Mouse (Mus musculus) fat pad, adult 2 months (tissue): Measurements from ENCODE around the gene Tnrc18.
A peak's percentile ranks its signal among the peaks of the same experiment; 100 is the strongest.

Experiments used
- DNase-seq: peaks from one replicate; pipeline ENCODE4 v3.0.0-alpha.2; 2011; ENCODE audit warnings: low read depth, low spot score; ENCODE audit errors: extremely low read depth

The Tnrc18 gene

GRCm38 (mm10) chr5:142823096-142824062, 5.9 kb upstream of the Tnrc18 start:
- no peak for DNase-seq

DNA sequence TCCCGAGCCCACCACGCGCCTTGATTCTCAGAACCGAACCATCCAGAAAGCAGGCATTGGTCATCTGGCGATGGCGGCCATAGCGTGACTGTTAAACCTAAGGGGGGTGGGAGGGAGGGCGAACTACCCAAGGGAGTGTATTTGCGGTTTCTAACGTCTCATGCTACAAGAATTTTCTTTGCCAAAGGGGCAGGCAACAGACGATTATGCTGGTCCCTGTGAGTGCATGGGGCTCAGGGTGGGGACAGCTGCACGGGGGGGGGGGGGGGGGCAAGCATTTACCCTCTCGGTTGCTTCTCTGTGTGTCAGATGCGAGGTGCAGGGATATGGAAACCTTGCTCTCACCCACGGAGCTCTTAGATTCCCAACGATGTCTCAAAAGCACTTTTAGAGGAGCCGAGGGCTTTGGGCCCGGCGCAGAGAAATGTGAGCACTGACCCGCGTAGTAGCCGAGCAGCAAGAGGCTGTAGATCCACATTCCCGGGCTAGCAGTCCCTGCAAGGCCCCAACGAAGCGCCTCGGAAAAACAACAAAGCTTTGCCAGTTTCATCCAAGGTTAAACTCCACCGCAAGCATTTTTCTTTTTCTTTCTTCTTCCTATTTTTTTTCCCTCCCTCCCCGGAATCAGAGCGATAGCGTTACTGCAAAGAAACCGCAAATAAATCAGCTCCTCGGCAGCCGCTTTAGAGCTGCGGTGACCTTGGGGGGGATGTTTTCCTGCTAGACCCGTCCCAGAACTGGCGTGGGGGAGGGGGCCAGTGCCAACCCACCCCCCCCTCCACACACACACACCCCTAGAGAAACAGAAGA, 5.0 kb upstream of the Tnrc18 start:
- DNase-seq, result no peak

DNA sequence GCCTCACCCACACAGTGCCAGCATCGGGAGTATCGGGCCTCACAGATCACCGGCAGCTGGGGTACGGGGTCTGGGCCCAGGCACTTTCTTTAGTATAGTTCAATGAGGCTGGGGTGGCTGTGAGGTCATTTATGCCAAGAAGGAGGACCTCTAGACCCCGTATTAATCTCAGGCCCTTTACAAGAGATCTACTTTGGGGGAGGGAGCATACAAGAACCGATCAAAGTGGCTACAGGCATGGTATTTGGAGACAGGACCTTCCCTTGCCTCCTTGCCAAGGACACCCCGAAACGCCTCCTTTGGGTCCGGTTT, 4.5 kb upstream of the Tnrc18 start:
- DNase-seq, result no peak

DNA sequence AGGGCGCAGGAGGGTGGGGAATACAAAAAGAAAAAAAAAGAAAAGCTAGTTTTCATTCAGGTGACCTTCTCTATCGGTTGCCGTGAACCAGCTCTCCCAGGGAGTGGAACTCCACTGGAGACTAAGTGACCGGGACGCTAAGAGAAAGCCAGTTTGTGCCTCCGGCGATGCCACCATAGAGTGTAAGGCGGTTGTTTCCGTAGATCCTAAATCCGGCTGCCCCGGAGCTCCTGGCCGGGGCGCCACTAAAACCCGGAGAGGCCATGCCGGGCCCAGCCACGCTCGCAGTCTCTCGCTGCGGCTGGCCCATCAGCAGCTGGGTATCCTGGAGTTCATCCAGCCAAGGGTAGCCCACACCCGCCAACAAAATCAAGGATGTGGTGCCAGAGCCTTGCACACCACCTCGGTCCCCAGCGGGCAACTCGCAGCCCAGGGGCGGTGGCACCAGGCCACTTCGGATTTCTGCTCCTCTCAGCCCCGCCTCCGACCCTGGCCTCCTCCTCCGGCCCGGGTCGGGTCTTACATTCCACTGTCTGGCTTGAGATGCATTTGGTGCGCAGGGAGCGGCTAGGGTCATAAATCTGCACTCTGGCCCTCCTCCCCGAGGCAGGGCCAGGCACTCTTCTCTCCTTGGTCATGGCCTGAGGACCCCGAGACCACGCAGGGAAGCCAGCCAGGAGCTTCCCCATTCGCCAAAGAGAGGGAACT, 4.0 kb upstream of the Tnrc18 start:
- DNase-seq, result peak; percentile 50

DNA sequence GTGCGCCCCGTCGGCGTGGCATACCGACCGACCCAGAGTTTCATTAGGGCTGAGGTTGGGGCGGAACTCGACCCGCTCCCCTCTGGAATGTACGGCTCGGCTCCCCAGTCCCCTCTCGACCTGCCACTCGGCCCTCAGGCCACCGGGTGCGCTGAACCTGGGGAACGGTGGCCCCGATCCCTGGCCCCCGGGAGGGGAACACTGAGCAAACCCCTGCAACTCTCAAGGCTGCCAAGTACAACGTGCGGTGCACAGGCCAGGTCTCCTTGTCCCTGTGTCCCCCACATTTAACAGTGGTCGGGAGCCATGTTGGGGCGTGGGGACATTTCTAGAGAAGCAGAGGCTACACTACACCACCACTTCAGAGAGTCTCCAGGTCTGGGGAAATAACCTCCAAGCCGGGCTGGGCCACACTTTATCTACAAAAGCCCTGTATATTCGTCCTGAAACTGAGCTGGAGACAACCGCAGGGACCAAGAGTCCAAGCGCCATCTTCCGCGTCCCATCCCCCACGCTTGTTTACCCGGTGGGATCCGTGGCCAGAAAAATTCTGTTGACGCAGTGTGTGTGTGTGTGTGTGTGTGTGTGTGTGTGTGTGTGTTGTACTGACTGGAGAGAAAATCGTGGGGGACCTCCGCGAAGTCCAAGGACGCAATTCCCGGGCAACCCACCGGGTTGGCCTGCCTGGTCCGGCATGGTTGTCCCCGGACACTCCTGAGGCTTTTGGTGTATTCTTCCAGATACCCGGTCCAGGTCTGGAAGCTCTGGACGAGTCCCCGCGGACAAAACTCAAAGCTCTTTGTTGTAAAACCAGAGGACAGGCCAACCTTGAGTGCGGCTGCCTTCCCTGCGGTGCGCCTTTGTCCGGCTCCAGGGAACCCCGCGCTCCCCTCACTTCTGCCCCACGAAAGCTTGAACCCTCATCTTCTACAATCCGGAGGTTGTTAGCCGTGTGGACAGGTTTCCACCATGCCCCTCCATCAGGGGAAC, 3.1 kb upstream of the Tnrc18 start:
- no peak for DNase-seq

- DNase-seq, result no peak
These were observed 2.2 kb upstream of the Tnrc18 start for GRCm38 (mm10) chr5:142819385-142820275.

GRCm38 (mm10) chr5:142818435-142819360, 1.2 kb upstream of the Tnrc18 start:
- DNase-seq, result no peak

- DNase-seq, result no peak
These were observed 495 bp downstream of the Tnrc18 start for GRCm38 (mm10) chr5:142816811-142817523.

DNA sequence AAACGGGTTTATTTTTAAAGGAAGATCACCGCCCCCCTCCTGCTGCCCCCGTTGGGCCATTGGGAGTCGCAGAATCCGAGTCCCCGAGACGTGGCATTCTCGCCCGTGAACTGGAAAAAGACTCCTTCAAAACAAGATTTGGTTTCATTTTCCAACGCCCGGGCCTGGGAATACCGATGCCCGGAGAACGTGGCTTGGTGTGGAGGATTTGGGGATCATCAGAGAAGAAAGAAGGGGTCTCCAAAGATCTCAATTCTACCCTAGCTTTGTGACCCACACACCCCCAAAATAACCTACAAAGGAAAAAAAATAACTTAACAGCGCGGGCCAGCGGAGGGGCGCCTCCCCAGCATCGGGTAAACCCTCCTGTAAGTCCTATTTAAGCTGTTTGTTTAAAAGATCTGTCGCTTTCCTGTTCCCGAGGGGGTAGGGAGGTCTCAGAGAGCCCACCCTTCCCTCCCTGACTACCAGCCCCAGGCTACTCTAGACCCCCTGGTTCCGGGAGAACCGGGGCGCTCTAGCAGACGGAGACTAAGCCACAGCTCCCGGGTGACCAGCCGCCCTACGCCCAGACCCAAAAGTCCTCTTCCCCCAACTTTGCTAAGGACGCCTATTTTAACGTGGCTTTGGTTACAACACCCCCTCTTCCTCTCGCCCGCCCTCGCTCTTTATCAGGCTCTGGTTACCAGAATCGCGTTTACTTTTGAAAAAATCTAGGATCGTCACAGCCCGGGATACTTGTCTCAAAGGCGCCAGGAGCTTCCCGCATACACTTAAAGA, 1.2 kb downstream of the Tnrc18 start:
- no peak for DNase-seq

DNA sequence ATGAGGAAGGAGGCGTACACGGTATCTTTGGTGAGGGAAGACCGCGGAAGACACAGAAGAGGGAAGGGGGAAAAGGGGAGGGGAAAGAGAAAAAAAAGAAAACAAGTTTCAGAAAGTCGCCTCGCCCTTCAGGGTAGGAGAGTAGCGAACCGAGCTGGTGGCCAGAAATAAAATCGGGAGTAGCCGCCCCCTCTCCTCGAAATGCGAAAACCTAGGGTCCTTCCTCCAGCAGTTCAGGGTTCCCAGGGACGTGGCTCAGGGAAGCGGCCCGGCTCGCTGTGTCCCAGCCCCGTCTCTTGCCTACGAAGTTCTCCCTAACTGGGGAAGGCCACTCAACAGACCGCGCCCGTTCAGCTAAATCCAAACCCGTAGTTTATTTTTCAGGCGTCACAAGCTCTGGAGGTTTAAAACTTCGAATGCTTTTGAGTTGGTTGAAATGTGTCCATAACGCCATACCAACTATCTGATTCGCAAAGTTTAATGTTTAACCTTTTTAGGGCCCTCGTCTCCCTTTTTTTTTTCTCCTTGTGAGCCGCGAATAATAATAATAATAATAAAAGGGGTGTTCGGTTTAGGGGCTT, 2.0 kb downstream of the Tnrc18 start:
- no peak for DNase-seq

DNA sequence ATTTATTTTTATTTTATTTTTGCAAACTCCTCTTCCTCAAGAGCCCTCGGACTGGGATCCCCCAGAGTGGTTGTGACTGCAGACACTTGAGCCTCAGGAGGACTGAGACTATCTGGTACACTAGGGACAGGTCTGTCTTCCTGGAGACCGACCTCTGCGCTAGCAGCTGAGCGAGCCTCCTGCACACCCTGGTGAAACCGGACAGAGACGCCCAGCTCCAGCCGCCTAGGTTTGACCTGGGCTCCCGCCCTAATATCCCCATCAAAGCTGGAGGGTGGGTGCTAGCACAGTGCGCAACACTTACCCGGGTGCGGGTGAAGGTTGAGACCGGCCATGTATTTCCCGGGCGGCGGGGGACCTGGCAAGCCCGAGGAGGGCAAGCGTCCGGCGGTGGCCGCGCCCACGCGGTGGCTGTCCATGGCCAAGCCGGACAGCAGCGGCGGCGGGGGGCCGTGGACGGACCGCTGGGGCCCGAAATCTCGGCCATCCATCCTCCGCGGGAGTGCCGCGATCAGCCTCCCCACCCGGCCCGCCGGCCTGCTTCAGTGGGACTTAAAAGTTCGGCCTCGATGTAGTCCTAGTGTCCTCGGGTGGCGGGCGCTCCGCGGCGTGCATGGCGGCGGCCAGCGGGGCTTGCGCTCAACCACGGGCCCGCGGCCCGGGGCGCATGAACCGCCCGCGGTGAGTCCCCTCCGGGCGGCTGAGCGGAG, 2.6 kb downstream of the Tnrc18 start:
- no peak for DNase-seq

GRCm38 (mm10) chr5:142814161-142814651, 3.3 kb downstream of the Tnrc18 start:
- DNase-seq, result no peak

DNA sequence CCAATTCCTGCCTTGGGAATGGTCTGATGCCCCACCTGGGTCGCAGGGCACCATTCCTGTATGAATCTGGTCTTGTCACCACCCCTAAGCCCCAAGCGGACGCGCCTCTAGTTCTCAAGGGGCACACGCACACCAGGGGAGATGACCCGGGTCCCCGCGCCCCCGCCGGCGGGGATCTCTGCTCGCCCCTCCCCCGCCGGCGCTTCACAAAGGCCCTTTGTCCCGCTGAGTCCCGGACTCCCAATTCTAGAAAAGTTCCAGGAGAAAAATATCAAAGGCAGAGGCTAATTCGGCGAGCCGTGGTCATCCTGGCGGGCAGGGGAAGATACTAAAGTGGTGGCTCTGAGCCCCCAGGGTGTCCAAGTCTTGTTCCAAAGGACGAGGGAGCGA, 3.7 kb downstream of the Tnrc18 start:
- DNase-seq, result no peak

DNA sequence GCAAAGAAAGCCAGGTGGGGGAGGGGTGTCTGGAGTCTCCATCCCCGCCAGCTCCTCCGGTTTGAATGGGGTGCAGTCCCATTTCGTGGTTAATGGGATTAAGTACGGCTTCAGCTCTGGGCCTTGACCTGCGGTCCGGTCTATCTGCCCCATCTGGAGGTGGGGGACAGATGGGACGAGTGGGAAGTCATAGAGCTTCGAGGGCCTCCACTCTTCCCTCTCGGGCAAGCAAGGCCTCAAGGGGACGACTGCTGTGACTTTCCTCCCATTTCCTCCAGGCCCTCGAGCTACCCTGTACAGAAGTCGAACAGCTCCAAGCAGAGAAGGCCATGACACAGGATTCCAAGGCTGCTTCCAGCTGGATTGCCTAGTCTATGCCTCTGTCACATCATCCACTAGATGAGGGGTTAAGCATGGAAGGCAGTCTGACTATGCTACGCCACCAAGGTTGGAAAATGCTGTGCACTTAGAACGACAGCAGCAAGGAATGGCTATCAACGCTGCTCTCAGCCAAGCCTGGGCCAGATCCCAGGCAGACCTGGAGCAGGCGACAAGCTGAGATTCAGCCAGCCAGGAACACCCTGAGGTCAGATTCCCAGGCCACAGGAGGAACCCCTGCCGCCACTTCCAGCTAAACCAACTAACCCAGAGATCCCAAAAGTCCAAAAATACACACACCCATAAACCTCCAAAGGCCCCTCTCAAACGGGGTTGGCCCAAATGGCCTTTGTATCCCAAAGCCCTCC, 4.3 kb downstream of the Tnrc18 start:
- DNase-seq, result no peak

GRCm38 (mm10) chr5:142812621-142812975, 4.9 kb downstream of the Tnrc18 start:
- no peak for DNase-seq
